8 mouse cellular contexts compared by ENCODE assay signal in the genomic region with DNA sequence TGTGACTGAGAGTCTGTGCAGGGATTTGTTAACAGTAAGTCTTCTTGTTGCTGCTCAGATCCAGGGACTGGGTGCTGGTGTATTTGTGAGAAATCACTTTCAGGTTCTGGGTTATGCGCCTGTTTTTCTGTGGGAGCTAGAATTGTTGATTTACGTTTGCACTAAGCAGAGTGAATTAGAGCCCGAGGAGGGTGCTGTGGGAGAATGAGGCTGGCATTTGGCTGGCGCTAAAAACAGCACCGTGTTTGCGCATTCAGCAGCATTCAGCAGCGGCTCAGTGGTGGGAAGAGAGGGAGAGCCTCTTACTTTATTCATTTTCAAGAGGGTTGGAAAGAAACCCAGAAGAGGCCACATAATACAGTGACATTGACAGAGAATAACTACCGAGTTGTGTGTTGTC. TPM values are rescaled to one million over a fixed set of nuclear protein-coding genes. Genes with fewer than 3 reads are reported as not detected.
DNase-seq lines count a peak whose midpoint lies in the region; ATAC-seq and TF ChIP-seq lines count a peak whose summit lies in the region.

No protein-coding gene starts in this region.

- H3K36me3 ChIP-seq in heart, postnatal 0 days (replicated peaks; ENCODE audit: control insufficient read depth, insufficient read depth, low read length), result no peaks in the 10 kb centered on the region
- H3K36me3 ChIP-seq in midbrain, embryonic 13.5 days, result no peaks in the 10 kb centered on the region
- H3K36me3 ChIP-seq in lung, postnatal 0 days (ENCODE audit: insufficient read depth, low read length), result no peaks in the 10 kb centered on the region

- no peak for TF ChIP-seq EP300 in heart, postnatal 0 days (IDR thresholded peaks at IDR 0.05; ENCODE audit: low read depth)
- no peak for TF ChIP-seq EP300 in lung, postnatal 0 days (IDR thresholded peaks at IDR 0.05)

- H3K9ac ChIP-seq in heart, postnatal 0 days (replicated peaks; ENCODE audit: low read depth, low read length), result 0 out of 2 replicates have a peak overlapping the region, but pooled peaks have one; percentile 23
- 0 out of 2 replicates have a peak overlapping the region, but pooled peaks have one; percentile 4 for H3K9ac ChIP-seq in midbrain, embryonic 13.5 days (replicated peaks)
- no peak overlapping the region for H3K9ac ChIP-seq in lung, postnatal 0 days (replicated peaks; ENCODE audit: low read depth)

- H3K27me3 ChIP-seq in heart, postnatal 0 days (ENCODE audit: control insufficient read depth, insufficient read depth, low read length), result no peaks in the 10 kb centered on the region
- no peaks in the 10 kb centered on the region for H3K27me3 ChIP-seq in midbrain, embryonic 13.5 days
- H3K27me3 ChIP-seq in lung, postnatal 0 days (replicated peaks; ENCODE audit: insufficient read depth, low read length), result no peaks in the 10 kb centered on the region

- 18% methylated on average over 8 of the region's 8 CpGs for WGBS in heart, postnatal 0 days
- 26% methylated on average over 8 of the region's 8 CpGs for WGBS in midbrain, embryonic 13.5 days
- WGBS in lung, postnatal 0 days, result 30% methylated on average over 8 of the region's 8 CpGs

- H3K9me3 ChIP-seq in heart, postnatal 0 days (replicated peaks; ENCODE audit: control insufficient read depth, low read length), result no peaks in the 10 kb centered on the region
- H3K9me3 ChIP-seq in midbrain, embryonic 13.5 days, result no peaks in the 10 kb centered on the region
- no peaks in the 10 kb centered on the region for H3K9me3 ChIP-seq in lung, postnatal 0 days (ENCODE audit: low read length)

- H3K4me1 ChIP-seq in heart, postnatal 0 days (ENCODE audit: control insufficient read depth, insufficient read depth), result peaks cover 80% of the 10 kb centered on the region
- peaks cover 98% of the 10 kb centered on the region for H3K4me1 ChIP-seq in midbrain, embryonic 13.5 days (replicated peaks)
- H3K4me1 ChIP-seq in lung, postnatal 0 days (ENCODE audit: insufficient read depth, low read depth, low read length), result peaks cover 48% of the 10 kb centered on the region

- no peak overlapping the region for H3K4me3 ChIP-seq in heart, postnatal 0 days (ENCODE audit: low read depth, low read length)
- H3K4me3 ChIP-seq in midbrain, embryonic 13.5 days (replicated peaks), result no peak overlapping the region
- no peak overlapping the region for H3K4me3 ChIP-seq in lung, postnatal 0 days (ENCODE audit: low read depth, low read length)

- H3K4me2 ChIP-seq in heart, postnatal 0 days (ENCODE audit: low read depth, low read length), result peak overlapping the region; percentile 27; the same call in 1 of the 2 replicates
- H3K4me2 ChIP-seq in midbrain, embryonic 13.5 days (replicated peaks), result peak overlapping the region; percentile 31
- no peak overlapping the region for H3K4me2 ChIP-seq in lung, postnatal 0 days (replicated peaks; ENCODE audit: low read depth, low read length)

- H3K27ac ChIP-seq in heart, postnatal 0 days (ENCODE audit: low read depth), result peak overlapping the region; percentile 40
- H3K27ac ChIP-seq in midbrain, embryonic 13.5 days, result peak overlapping the region; percentile 73
- H3K27ac ChIP-seq in lung, postnatal 0 days (ENCODE audit: low read length), result no peak overlapping the region

- DNase-seq in cerebellum, adult 11-12 months, result peak; percentile 50
- DNase-seq in cerebellum, adult 8-10 months, result peak; percentile 53
- DNase-seq in heart, postnatal 0 days (ENCODE audit: low spot score), result peak; percentile 23
- DNase-seq in Muller cell, postnatal 12 days (ENCODE audit: inconsistent ontology term), result no peak
- DNase-seq in lung, postnatal 0 days (ENCODE audit: low spot score), result no peak

- no peak for TF ChIP-seq CTCF in heart, postnatal 0 days (IDR thresholded peaks at IDR 0.05; ENCODE audit: low read depth)
- no peak for TF ChIP-seq CTCF in lung, postnatal 0 days (IDR thresholded peaks at IDR 0.05)

- no peak for ATAC-seq in heart, postnatal 0 days (ENCODE audit: insufficient read depth, low read depth)
- no peak for ATAC-seq in midbrain, embryonic 13.5 days
- no peak for ATAC-seq in lung, postnatal 0 days
- no peak for ATAC-seq in granulocyte monocyte progenitor cell, adult 5-6 weeks (replicated peaks; ENCODE audit: poor library complexity, severe bottlenecking)
- ATAC-seq in monocyte, adult 5-6 weeks (replicated peaks; ENCODE audit: insufficient number of reproducible peaks, low FRiP score, low TSS enrichment, poor library complexity, severe bottlenecking), result no peak

RNA-seq across cellular contexts. Expression of a gene that starts 42.2 kb away (rescaled TPM):
- 106 and 129 TPM in 2 replicates for total RNA-seq in heart, postnatal 0 days (2014; rRNA removed; ENCODE audit: low replicate concordance)
- 17.0 and 17.4 TPM in 2 replicates for polyA plus RNA-seq in heart, postnatal 0 days (2015; fragmentation: Nextera tagmentation; extraction: Ambion mirVana)
- polyA plus RNA-seq in midbrain, embryonic 13.5 days (2015; fragmentation: Nextera tagmentation; extraction: Ambion mirVana), result 49.0 and 58.2 TPM in 2 replicates
- polyA plus RNA-seq in lung, postnatal 0 days (2015; fragmentation: Nextera tagmentation; extraction: Ambion mirVana), result 21.2 and 21.5 TPM in 2 replicates
- total RNA-seq in granulocyte monocyte progenitor cell, adult 5-6 weeks (2014; fragmentation: Nextera tagmentation), result 24.6 and 38.5 TPM in 2 replicates
- 58.2 and 64.7 TPM in 2 replicates for total RNA-seq in granulocyte monocyte progenitor cell, adult 5-6 weeks (2017)
- 327 to 401 TPM (median 363 TPM) in 3 replicates for total RNA-seq in monocyte, adult 5-6 weeks (2017)

Comparison
In these comparisons a context has a peak if more than half of its experiments do, and no peak if none do; other contexts are left out.
1. DNase-seq: peak in cerebellum, adult 11-12 months (single experiment), cerebellum, adult 8-10 months (single experiment) and heart, postnatal 0 days (single experiment); none in Muller cell, postnatal 12 days (single experiment) and lung, postnatal 0 days (single experiment).